Mouse (Mus musculus) gastrocnemius, postnatal 14 days (tissue): ENCODE data around the gene Ms4a2. TPM values are rescaled to one million over a fixed set of nuclear protein-coding genes. Genes with fewer than 3 reads are reported as not detected.

Source experiments
- DNase-seq: peaks from one replicate; pipeline ENCODE4 v3.0.0; 2021; ENCODE audit warnings: mixed read lengths
- intact Hi-C: fragments of 180-260 bp; cut with DNase I; formaldehyde crosslinking; loops from one replicate; pipeline ENCODE4 v1.15.1; 2025; ENCODE audit warnings: low total_unique reads
- long read RNA-seq, 2 experiments: library from polyadenylated mRNA; stranded (forward); transcript quantifications; one replicate each; pipeline ENCODE4 v2.0.0; 2021
- total RNA-seq, 2 experiments: library from RNA; stranded (reverse); gene quantifications; 2 replicates each; pipeline ENCODE4 v1.2.3; 2021

The Ms4a2 gene
- under 1 TPM; 0.27 to 0.29 TPM for total RNA-seq
- long read RNA-seq, experiment 1: 0 reads
- long read RNA-seq, experiment 2: 0 reads

- intact Hi-C loops: no loop called here
- no peak for DNase-seq
These were observed at the start of gene Ms4a2 for GRCm38 (mm10) chr19:11623551-11623950. Ms4a2 (minus strand) TSS chr19:11623719.

- no peak for DNase-seq
- intact Hi-C loops: no loop called here
These were observed 38.0 kb upstream of the Ms4a2 start for GRCm38 (mm10) chr19:11661562-11661961.

- intact Hi-C loops: no loop called here
- no peak for DNase-seq
These were observed 36.9 kb upstream of the Ms4a2 start, which contains the start of gene Oosp2 for GRCm38 (mm10) chr19:11660459-11660858. Oosp2 (minus strand) TSS chr19:11660559.

- DNase-seq: no peak
- intact Hi-C loops: no loop called here
These were observed 35.6 kb upstream of the Ms4a2 start for GRCm38 (mm10) chr19:11659142-11659541.

GRCm38 (mm10) chr19:11649564-11649963 is 26.0 kb upstream of the Ms4a2 start:
- no peak for DNase-seq
- intact Hi-C loops: no loop called here

- intact Hi-C loops: no loop called here
- DNase-seq: no peak
These were observed 22.6 kb upstream of the Ms4a2 start for GRCm38 (mm10) chr19:11646166-11646565.

- intact Hi-C loops: no loop called here
- no peak for DNase-seq
These were observed 17.2 kb upstream of the Ms4a2 start, which contains the start of gene Ms4a3 for GRCm38 (mm10) chr19:11640732-11641131. Ms4a3 (minus strand) TSS chr19:11640851.

- intact Hi-C loops: no loop called here
- DNase-seq: no peak
These were observed 15.5 kb upstream of the Ms4a2 start for GRCm38 (mm10) chr19:11639038-11639437.

GRCm38 (mm10) chr19:11635572-11635971 is 12.1 kb upstream of the Ms4a2 start:
- intact Hi-C loops: no loop called here
- no peak for DNase-seq

GRCm38 (mm10) chr19:11634330-11634729 is 10.8 kb upstream of the Ms4a2 start:
- intact Hi-C loops: no loop called here

GRCm38 (mm10) chr19:11633732-11634131 is 10.2 kb upstream of the Ms4a2 start:
- no peak for DNase-seq
- intact Hi-C loops: no loop called here

More at GRCm38 (mm10) chr19:11634330-11634729, 10.8 kb upstream of the Ms4a2 start:
- DNase-seq: no peak

GRCm38 (mm10) chr19:11625231-11625630 is 1.7 kb upstream of the Ms4a2 start:
- DNase-seq: no peak
- intact Hi-C loops: no loop called here

- DNase-seq: no peak
- intact Hi-C loops: no loop called here
These were observed 1.3 kb upstream of the Ms4a2 start for GRCm38 (mm10) chr19:11624800-11625199.

- intact Hi-C loops: no loop called here
- DNase-seq: no peak
These were observed 5.5 kb downstream of the Ms4a2 start for GRCm38 (mm10) chr19:11617983-11618382.

GRCm38 (mm10) chr19:11614805-11615204 is 8.7 kb downstream of the Ms4a2 start:
- no peak for DNase-seq
- intact Hi-C loops: no loop called here

GRCm38 (mm10) chr19:11613776-11614443 is 9.6 kb downstream of the Ms4a2 start:
- intact Hi-C loops: no loop called here
- DNase-seq: no peak

- intact Hi-C loops: no loop called here
- no peak for DNase-seq
These were observed 10.4 kb downstream of the Ms4a2 start for GRCm38 (mm10) chr19:11613084-11613483.

GRCm38 (mm10) chr19:11612293-11612692 is 11.2 kb downstream of the Ms4a2 start:
- no peak for DNase-seq

GRCm38 (mm10) chr19:11611541-11611945 is 12.0 kb downstream of the Ms4a2 start:
- intact Hi-C loops: no loop called here
- DNase-seq: no peak

More at GRCm38 (mm10) chr19:11612293-11612692, 11.2 kb downstream of the Ms4a2 start:
- intact Hi-C loops: no loop called here

- DNase-seq: no peak
- intact Hi-C loops: no loop called here
These were observed 15.3 kb downstream of the Ms4a2 start for GRCm38 (mm10) chr19:11608172-11608571.

GRCm38 (mm10) chr19:11604603-11605002 is 18.9 kb downstream of the Ms4a2 start, which contains the start of gene Ms4a6d:
Ms4a6d (minus strand) TSS chr19:11604849.
- intact Hi-C loops: no loop called here
- no peak for DNase-seq
